In genomic region chr13:35328320-35328719, GRCm38 (mm10) we compare ENCODE assay signal across 16 mouse cellular contexts.
"Had no signal": no experiment of that assay in that cellular context is flagged by ENCODE, and none has a peak within 500 bp of the region (broad histone marks: within the 10 kb centered on the region; RNA-seq: fewer than 3 reads in every experiment).

No protein-coding gene starts in this region.

- H3K4me1 ChIP-seq: neural tube, embryonic 12.5 days; neural tube, embryonic 15.5 days; stomach, embryonic 15.5 days had no signal

- H3K4me3 ChIP-seq: neural tube, embryonic 12.5 days; neural tube, embryonic 13.5 days; neural tube, embryonic 15.5 days; stomach, embryonic 15.5 days had no signal

- DNase-seq: retina, postnatal 1 day; right cerebral cortex, adult 18-20 months; right cerebral cortex, postnatal 14 days; right cerebral cortex, postnatal 4 days; spleen, adult 18-20 months; thymus, adult 18-20 months; thymus, adult 2 months; thymus, postnatal 14 days; thymus, postnatal 25 days; thymus, postnatal 36 days; thymus, postnatal 4 days had no signal

- H3K36me3 ChIP-seq: neural tube, embryonic 12.5 days; neural tube, embryonic 13.5 days; neural tube, embryonic 15.5 days; stomach, embryonic 15.5 days had no signal

- H3K27ac ChIP-seq: neural tube, embryonic 12.5 days; neural tube, embryonic 13.5 days; neural tube, embryonic 15.5 days; stomach, embryonic 15.5 days; stomach, postnatal 0 days had no signal

- H3K27me3 ChIP-seq: neural tube, embryonic 12.5 days; neural tube, embryonic 13.5 days; neural tube, embryonic 15.5 days; stomach, embryonic 15.5 days had no signal
